Mouse (Mus musculus) adrenal gland, adult (tissue): Measurements from ENCODE around the gene Fam129c.

Source experiments
- DNase-seq, 2 experiments: peaks; one replicate each; pipeline ENCODE4 v3.0.0; 2022 to 2023; ENCODE audit warnings: low spot score in 1 of 2; ENCODE audit not compliant: inconsistent age in 2 of 2

Gene Fam129c

DNA sequence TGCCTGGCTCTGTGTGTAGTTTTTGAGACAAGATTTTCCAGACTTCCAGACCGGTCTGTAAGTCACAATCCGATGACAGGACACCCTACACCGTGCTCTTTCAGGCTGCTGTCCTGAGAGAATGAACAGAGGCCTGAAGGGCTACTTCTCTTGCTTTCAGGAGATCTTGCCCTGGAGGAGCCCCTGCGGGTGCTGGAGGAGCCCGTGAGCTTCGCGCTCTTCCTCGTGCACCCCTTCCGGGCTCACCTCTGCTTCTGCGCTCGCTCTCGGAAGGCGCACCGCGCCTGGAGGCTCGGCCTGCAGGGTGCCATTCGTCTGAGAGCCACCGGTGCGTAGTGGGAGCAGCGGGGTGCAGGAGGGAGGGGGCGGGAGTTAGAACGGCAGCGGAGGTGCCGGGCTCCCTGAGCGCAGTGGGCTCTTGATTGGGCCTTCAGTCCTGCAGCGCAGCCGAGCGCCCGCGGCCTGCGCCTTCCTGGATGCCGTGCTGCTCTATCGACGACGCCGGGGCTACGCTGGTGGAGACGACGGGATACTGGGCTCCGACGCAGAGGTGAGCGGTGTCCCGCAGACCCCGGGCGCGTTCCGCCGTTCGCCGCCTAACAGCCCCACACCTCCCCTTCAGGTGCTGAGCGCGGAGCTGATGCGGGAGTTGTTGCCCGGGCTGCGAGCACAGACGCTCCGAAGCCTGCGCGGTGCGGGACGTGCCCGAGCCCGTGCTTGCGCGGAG lies 4.7 kb downstream of the Fam129c start:
- no peak for DNase-seq

DNA sequence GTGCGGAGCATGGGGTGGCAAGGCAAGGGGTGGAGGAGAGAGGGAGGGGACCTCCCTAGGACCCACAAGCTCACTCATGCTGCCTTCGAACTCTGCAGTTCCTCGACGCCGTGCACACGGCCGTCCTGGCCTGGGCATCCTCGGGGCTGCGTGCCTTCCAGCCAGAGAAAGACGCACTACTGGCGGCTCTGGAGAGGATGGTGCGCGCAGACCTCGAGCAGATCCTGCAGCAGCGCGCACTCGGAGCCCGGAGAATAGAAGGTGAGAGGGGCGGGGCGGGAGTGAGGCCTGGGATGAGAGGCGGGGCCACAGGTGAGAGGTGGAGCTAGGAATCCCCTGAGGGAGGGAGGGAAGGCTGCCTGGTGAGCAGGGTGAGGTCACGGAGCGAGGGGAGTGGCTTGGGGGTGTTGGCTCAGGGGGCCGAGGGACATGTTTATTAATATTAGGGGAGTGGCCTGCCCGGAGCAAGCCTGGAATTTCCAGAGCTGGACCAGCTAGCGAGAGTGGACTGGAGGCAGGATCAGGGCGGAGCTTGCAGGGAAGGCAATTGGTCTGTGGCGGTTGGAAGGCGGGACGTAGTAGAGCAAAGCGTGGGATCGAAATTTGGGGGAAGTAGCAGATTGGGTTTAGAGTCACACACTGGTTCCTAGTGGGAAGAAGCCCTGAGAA lies 5.4 kb downstream of the Fam129c start:
- DNase-seq: peak; percentile 82 to 91

DNA sequence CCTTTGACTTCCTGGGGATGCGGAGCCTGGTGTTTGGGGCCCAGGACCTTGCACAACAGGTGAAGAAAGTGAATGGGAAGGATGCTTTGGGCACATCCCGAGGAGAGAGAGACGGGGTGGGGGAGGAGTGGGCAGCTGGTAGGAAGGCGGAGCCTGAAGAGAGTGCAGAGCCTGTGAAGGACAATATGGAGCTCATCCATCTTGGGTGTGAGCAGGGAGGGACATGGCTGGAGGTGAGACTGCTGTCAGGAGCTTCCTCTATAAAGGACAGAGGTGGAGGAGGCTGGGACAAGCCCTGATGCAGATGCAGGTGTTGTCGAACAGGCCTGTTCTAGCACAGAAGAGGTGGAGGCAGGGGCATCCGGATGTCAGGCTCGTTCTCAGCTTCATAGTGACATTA lies 6.6 kb downstream of the Fam129c start:
- no peak for DNase-seq

DNA sequence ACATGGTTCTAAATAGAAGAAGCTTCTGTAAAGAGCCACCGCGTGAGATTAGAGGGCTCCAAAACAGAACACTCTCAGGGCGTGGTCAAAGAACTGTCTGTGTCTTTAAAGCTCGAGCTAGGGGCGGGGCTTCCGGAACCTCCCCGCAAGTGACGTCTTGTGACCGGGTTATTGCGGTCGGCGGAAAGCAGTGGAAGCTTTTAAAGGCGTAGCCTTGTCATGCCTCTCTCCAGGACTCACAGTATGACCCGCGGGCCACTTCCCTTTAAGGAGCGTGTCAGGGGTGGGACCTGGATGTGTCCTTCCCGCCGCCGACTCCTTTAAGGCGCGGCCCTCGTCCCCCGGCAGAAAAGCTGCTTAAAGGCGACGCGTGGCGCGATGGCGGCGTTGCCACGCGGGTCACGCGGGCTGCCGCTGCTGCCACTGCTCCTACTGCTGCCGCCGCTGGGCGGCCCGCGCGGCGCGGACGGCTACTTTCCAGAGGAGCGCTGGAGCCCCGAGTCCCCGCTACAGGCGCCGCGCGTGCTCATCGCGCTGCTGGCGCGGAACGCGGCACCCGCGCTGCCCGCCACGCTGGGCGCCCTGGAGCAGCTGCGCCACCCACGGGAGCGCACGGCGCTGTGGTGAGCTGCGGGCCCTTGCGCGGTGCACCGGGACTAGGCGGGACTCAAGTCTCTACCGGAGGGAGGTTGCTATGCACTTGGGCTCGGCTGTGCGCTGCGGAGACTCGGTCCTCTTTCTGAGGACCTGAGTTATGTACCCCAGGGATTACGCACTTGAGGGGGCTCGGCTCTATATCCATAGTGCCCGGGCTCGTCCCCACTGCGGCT lies 13.6 kb downstream of the Fam129c start, which contains the start of gene Colgalt1:
Colgalt1 (plus strand) TSS at position 177 of the 830 bp plus-strand sequence.
- peak; percentile 98 to 99 for DNase-seq

DNA sequence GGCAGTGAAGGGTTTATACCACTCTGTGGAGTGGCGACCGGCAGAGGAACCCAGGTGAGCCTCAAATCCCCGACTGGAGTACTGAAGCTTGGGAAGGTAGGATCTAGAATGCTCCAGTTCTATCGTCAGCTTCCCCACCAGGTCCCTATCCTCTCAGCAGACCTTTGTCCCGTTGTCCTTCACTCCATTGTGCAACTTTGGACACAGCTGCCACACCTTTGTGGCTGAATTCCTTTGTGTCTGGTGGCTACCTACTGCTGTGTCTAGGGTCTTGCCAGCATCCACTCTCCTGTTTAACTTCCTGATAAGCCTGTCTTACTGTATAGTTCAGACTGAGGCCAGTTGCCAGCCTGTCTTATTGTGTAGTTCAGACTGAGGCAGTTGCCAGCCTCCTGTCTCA lies 14.7 kb downstream of the Fam129c start:
- no peak for DNase-seq

DNA sequence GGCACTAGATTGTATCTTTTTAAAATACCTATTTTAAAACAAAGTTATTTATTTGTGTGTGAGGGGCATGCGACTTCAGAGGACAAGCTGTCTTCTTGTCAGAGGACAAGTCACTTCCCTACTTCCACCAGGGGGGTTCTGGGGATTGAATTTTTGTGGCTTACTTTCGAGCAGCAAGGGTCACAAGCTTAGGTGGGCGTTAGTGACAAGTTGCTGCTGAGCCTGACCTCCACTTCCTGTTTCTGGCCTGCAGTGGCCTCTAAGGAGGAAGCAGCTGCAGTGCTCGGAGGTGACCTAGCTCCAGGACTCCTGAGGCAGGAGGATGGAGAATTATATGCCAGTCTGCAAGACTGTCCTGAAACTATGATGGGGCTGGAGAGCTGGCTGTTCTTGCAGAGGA lies 16.0 kb downstream of the Fam129c start:
- no peak for DNase-seq

DNA sequence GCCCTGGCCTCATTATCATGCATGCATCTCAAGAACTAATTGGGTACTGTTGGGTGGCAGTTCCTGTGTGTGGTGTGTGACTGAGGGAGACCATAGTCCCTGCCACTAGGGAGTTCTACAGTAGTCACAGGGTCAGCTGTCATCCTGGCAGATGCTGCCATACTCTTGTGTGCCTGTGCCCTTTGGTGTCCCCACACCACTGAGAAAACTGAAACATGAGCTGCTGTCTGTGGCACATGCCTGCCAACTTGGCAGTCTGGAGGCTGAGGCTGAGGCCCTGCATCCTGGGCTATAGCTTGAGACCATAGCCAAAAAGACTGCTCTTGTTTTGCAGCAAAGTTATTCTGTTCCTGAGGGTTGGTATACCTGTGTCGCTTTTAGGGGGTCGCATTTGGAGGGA lies 22.3 kb downstream of the Fam129c start:
- no peak for DNase-seq

DNA sequence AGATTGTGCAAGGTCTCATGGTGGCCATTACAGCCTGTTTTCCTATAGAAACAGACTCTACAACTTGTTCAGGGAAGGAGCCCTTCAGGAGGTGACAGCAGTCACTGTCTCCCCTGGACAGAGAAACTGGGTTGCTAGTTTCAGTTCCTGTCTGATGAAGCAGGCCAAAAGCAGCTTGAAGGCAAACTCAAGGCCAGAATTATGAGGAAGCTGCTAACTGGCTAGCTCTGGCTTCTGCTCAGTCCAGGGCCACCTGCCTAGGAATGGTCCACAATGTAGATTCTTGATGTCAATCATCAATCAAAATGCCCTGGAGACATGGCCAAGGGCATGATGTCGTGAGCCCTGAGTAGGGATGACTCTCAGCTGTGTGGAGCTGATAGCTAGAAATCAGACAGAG lies 27.6 kb downstream of the Fam129c start:
- DNase-seq: peak in 1 of 2 experiments; percentile 66

DNA sequence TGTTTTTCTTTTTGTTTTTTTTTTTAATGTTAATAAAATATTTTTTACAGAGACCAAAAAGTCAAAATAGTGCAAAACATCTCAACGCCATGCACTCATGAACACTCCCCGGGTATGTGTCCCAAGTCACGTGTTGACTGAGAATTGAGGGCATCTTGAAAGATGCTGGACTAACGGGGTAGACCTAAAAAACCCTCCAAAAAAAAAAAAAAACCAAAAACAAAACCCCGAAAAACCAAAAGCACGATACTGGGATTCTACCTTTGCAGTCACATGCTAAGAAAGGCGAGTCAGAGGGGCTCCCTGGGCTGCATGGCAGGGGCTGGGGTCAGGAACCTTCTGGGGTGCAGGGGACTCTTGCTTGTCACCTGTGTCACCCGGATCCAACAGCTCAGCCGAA lies 29.3 kb downstream of the Fam129c start:
- DNase-seq: no peak

DNA sequence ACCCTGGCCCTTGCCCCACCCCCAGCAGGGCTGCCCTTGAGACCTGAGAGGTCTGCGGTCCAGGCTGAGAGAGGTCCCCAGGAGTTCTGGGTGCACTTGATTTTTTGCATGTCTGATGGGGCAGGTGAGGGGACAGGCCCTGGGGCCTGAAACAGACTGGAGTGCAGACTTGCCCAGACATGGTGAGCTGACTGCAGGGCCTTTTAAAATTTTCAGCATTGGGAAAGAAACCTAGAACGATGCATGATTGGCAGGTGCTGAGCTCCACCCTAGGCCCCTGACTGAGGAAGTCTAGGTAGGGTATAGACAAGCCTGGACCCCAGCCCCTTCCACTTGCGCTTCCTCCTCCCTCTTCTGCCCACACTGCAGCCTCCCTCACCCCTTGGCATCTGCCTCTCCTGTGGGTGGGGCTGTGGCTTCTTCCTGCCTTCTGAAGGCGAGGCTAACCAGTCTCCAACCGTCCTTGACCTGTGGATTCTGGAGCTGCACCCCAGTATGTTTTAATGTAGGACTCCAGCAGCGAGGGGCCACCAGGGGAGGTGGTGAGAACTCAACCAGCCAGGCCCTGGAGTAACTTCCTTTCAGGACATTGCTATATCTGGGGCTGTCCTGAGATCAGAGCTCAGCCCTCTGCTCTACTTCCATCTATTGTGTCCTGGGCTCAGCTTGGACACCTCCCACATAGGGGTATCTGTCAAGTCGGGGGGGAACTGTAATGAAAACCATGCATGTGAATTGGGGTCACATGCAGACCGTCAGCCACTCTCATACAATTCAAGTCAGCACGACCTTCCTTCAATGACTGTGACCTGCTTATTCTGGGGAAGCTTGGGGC lies 30.0 kb downstream of the Fam129c start:
- peak; percentile 62 to 82 for DNase-seq

DNA sequence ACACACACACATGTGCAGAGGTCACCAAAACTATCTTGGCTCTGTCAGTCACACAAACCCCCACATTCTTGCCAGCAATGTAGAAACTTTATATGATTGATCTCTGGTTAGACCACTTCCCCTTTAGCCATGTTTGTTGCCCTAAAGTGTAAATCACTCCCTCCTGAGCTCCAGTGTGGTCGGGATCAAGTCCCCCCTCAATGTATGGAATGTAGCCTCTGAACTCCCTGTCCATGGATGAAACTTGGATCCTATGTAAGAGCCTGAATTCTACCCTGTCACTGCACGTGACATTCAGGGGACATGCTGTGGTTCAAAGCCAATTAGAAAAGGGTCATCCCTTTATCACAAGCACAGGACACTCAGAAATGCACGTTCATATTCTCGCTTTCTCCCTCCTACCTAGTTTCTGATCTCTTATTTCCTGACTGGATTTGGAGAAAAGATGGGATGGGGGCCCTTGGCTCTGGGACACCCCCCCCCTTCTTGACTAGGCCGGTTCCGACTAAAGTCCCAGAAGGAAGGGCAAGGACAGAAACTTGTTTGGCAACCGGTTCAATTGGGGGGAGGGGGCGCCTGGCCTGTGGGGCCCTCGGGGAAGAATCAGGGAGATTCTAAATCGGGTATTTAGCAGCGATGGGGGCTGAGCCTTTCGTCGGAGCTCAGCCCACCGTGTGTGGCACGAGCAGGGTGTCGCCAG lies 31.1 kb downstream of the Fam129c start:
- DNase-seq: no peak

DNA sequence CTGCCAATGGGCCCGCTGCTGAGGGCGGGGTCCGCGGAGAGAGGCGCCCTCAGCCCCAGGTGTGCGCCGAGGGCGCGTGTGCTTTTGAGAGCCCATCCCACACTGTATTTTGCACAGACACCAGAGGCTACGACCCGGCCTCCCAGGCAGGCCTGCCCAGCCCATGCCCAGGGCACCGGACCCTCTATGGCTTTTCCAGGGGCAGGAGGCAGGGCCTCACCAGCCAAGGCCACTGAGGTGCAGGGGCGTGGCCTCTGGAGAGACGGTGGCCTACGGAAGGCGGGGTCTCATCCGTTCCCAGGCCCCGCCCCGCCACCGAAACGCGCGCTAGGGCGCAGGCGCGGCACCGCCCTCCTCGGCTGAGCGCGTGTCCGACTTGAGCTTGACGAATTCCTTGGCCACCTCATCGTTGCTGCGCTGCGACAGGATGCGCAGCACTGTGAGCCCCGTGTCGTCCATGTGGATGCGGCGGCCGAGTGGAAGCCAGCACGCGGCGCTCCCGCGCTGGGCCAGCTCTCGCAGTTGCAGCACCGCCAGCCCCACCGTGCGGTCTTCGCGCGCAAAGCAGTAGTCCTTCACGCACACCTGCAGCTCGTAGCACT lies 31.7 kb downstream of the Fam129c start:
- peak; percentile 98 to 99 for DNase-seq

DNA sequence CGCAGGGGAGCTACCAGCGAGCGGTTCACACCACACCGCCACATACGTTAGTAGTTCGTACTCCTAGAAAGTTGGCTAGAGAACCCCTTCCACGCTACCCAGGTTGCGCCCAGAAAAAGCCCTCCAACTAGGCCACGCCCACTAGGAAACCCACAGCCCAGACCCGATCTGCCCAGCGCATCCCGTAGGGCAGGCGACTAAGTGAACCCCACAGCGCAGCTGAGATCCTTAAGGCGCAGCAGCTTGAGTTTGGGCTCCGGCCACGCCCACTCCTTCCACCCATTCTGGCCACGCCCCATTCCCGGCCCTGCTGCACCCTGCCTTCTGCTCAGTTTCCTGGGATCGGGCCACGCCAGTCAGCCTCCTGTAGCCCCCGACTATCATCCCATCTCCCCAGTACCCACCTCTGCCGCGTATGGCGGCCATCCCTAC lies 32.3 kb downstream of the Fam129c start:
- peak; percentile 84 to 88 for DNase-seq

DNA sequence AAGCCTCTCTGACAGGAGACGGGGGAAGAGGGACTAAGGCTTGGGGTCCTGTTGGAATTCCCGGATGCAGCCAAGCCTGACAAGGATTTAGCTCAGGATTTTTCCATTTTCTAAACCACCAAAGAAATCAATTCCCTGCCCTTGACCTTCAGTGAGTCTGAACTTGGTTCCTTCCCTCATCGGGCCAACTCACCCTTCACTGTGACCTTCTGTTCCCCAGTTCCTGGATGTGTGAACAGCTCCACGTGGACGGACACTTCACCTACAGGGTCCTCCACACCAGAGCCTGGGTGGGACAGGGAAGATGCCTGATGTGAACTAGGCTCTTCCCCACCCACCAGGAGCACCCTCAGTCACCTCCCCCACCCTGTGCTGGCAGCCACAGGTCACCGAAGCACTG lies 33.3 kb downstream of the Fam129c start:
- peak; percentile 43 to 68 for DNase-seq

DNA sequence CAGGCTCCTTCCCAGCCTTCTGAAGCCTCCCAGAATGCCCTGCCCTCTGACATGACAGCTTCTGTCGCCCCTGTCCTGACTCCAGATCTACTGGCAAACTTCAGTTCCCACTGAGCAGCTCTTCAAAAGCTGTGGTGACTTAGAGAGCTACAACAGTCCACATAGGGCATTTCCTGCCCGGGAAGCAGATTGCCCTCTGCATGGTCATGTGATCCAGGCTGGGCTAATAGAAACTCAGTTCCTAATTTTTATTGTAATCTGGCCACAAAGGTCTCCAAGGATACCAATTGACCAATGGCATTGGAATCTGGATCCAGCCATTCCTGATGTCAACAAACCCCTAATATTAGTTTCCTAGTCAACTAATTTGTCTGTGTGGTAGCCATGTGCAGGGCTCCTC lies 34.4 kb downstream of the Fam129c start:
- DNase-seq: peak in 1 of 2 experiments; percentile 46

DNA sequence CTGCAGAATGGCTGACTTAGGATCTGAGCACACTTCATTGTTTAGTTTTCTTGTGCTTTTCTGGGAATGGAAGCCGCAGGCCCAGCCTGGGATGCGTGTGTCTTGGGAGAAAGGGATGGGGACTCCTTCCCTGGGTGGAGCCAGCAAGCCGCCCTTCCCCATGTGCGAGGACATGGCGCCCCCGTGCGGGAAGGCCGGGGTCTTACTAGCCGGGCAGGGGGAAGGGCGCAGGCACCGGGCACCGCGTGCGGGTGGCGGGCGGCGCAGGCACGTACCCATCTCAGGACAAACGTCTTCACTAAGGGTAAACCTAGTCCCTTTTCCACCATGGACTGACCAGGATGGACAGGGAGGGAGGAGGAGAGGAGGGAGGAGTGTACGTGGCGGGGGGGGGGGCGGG lies 35.7 kb downstream of the Fam129c start:
- DNase-seq: peak; percentile 81 to 89

DNA sequence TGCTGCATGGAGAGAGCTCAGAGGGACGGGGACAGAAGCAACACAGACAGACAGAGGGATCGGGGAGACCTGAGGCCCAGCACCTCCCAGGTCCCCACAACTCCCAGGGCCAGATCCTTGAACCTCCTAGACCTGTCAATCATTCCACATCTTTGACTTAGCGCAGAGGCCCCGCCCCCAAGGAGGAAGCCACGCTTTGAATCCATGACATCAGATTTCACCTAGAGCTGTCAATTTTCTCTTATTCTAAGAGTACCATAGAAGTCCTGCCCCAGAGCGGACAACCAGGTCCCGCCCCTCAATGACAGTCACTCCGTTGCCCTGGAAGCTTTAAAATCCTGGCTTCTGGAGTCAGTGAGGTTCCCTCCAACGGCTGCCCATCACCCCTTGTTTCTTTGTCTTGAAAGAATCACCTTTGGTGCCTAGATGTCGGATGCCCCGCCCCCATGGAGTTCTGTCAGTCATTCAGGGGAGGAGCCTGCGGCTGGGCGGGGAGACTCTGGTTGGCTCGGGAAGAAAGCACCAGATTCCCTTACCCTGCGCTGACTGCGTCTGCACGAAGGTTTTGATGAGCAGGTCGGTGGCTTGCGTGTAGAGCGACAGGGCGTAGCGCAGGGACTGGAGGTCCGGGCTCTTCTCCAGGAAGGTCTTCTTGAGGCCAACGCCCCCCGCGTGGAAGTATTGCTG lies 36.7 kb downstream of the Fam129c start:
- DNase-seq: peak; percentile 81 to 92

DNA sequence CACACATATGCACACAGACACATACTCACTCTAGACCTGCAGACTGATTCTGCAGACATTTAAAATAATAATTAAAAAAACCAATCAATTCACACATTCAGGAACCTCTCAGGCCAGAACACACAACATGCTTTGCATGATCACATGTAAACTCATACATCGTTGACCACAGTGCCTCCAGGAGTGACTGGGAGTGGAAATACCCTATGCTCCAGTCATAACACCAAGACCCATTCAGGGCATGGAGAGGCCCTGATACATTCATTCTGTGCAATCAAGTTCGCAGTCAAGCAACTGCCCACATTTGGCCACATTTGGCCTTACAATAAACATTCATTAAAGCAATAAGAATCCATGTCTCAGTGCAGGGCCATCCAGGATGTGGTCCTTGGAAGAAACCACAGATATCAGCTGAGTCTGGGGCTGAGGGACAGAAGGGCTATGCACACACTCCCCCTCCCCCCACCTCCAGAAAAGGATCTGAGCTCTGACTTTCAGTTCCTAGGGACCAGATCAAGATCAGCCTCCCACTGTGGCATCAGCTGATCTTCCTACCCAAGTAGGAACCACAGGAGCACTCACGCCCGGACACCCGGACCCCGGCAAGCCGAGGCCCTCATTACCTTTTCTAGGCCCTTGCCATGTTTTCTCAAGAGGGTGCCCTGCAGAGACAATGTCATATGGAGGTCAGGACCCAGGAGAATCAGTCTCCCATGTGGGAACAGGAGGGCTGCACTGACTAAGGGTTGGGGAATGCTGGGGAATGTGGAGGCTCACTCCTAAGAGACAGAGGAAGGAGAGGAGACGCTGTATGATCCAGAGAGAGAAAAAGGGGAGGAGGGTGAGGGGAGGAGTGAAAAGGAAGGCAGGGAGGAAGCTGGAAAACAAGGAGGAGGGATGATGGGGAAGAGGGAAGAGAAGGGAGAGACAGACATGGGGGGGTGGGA lies 40.0 kb downstream of the Fam129c start:
- DNase-seq: no peak
